Mouse (Mus musculus): ENCODE results near the gene Ube2u.
"Not testable (repeated sequence)": the region's sequence is repeated elsewhere in the genome, so short reads cannot be mapped to it uniquely, and the experiment has no call there.

Ube2u gene

GRCm38 (mm10) chr4:100478592-100479321 lies at the start of gene Ube2u:
Gene Ube2u, plus strand, starts transcription at chr4:100478849.
- peak; percentile 6 to 37 for DNase-seq (ENCODE audit: low spot score in 2 of 2)

GRCm38 (mm10) chr4:100429371-100429900 lies 49.2 kb upstream of the Ube2u start:
- no peak for DNase-seq (ENCODE audit: low spot score in 2 of 2)

- no peak for DNase-seq (ENCODE audit: low spot score in 2 of 2)
These were observed 43.1 kb upstream of the Ube2u start for GRCm38 (mm10) chr4:100435281-100436168.

- DNase-seq (ENCODE audit: low spot score in 2 of 2) = no peak
These were observed 42.5 kb upstream of the Ube2u start for GRCm38 (mm10) chr4:100436169-100436547.

- DNase-seq (ENCODE audit: low spot score in 2 of 2) = no peak
These were observed 31.8 kb upstream of the Ube2u start for GRCm38 (mm10) chr4:100446897-100447296.

GRCm38 (mm10) chr4:100462493-100463120 lies 16.0 kb upstream of the Ube2u start:
- no peak for DNase-seq (ENCODE audit: low spot score in 2 of 2)

GRCm38 (mm10) chr4:100488447-100488846 lies 9.8 kb downstream of the Ube2u start:
- DNase-seq (ENCODE audit: low spot score in 2 of 2) = no peak

GRCm38 (mm10) chr4:100495176-100495575 lies 16.5 kb downstream of the Ube2u start:
- no peak for DNase-seq (ENCODE audit: low spot score in 2 of 2)

GRCm38 (mm10) chr4:100496521-100496920 lies 17.9 kb downstream of the Ube2u start:
- DNase-seq (ENCODE audit: low spot score in 2 of 2) = no peak

GRCm38 (mm10) chr4:100498192-100498591 lies 19.5 kb downstream of the Ube2u start:
- no peak for DNase-seq (ENCODE audit: low spot score in 2 of 2)

GRCm38 (mm10) chr4:100499037-100499601 lies 20.5 kb downstream of the Ube2u start:
- not testable (repeated sequence) for DNase-seq (ENCODE audit: low spot score in 2 of 2)

GRCm38 (mm10) chr4:100503337-100503736 lies 24.7 kb downstream of the Ube2u start:
- DNase-seq (ENCODE audit: low spot score in 2 of 2) = no peak

GRCm38 (mm10) chr4:100517646-100518045 lies 39.0 kb downstream of the Ube2u start:
- no peak for DNase-seq (ENCODE audit: low spot score in 2 of 2)

GRCm38 (mm10) chr4:100522534-100522933 lies 43.9 kb downstream of the Ube2u start:
- DNase-seq (ENCODE audit: low spot score in 2 of 2) = no peak

- DNase-seq (ENCODE audit: low spot score in 2 of 2) = no peak
These were observed 46.1 kb downstream of the Ube2u start for GRCm38 (mm10) chr4:100524741-100525140.

GRCm38 (mm10) chr4:100526296-100526695 lies 47.6 kb downstream of the Ube2u start:
- no peak for DNase-seq (ENCODE audit: low spot score in 2 of 2)

- no peak for DNase-seq (ENCODE audit: low spot score in 2 of 2)
These were observed 48.4 kb downstream of the Ube2u start for GRCm38 (mm10) chr4:100527086-100527485.

GRCm38 (mm10) chr4:100527554-100528001 lies 48.9 kb downstream of the Ube2u start:
- DNase-seq (ENCODE audit: low spot score in 2 of 2) = no peak

GRCm38 (mm10) chr4:100533607-100534006 lies 55.0 kb downstream of the Ube2u start:
- DNase-seq (ENCODE audit: low spot score in 2 of 2) = no peak

- DNase-seq (ENCODE audit: low spot score in 2 of 2) = no peak
These were observed 56.3 kb downstream of the Ube2u start for GRCm38 (mm10) chr4:100534946-100535345.

GRCm38 (mm10) chr4:100537898-100538297 lies 59.2 kb downstream of the Ube2u start:
- DNase-seq (ENCODE audit: low spot score in 2 of 2) = peak in 1 of 2 experiments; percentile 60

- DNase-seq (ENCODE audit: low spot score in 2 of 2) = no peak
These were observed 60.8 kb downstream of the Ube2u start for GRCm38 (mm10) chr4:100539483-100539882.

Measured in left cerebral cortex, adult 9 months (tissue).